Mouse (Mus musculus) kidney, postnatal 0 days (tissue): ENCODE data around the gene Cntnap4. TPM values are rescaled to one million over a fixed set of nuclear protein-coding genes. Genes with fewer than 3 reads are reported as not detected.
"Not testable (repeated sequence)": the region's sequence is repeated elsewhere in the genome, so short reads cannot be mapped to it uniquely, and the experiment has no call there.

ENCODE experiments used
- ATAC-seq: fragments of 200-750 bp; cut with Nextera tagmentation; replicated peaks from 2 replicates; pipeline ENCODE4 v1.8.0; 2017; ENCODE audit warnings: low read depth, moderate number of reproducible peaks, moderate TSS enrichment, moderate library complexity; ENCODE audit not compliant: low FRiP score
- DNase-seq: peaks from one replicate; pipeline ENCODE4 v3.0.0-alpha.2; 2016; ENCODE audit warnings: low spot score
- H3K27ac ChIP-seq: fragments of 300-500 bp; sonication (generic); 2 replicates; pipeline ENCODE4 v1.5.1; 2014; ENCODE audit warnings: mild to moderate bottlenecking
- H3K27me3 ChIP-seq: fragments of 300-500 bp; sonication (generic); 2 replicates; pipeline ENCODE4 v1.6.1; 2014; ENCODE audit warnings: low read length, mixed read lengths; ENCODE audit not compliant: insufficient read depth
- H3K36me3 ChIP-seq: fragments of 300-500 bp; sonication (generic); 2 replicates; pipeline ENCODE4 v1.6.1; 2014; ENCODE audit warnings: low read length, mixed read lengths; ENCODE audit not compliant: insufficient read depth
- H3K4me1 ChIP-seq: fragments of 300-500 bp; sonication (generic); replicated peaks from 2 replicates; pipeline ENCODE4 v1.6.1; 2014; ENCODE audit warnings: antibody characterized with exemption, low read length, mixed read lengths; ENCODE audit not compliant: insufficient read depth
- H3K4me2 ChIP-seq: fragments of 300-500 bp; sonication (generic); 2 replicates; pipeline ENCODE4 v1.6.1; 2014; ENCODE audit warnings: mild to moderate bottlenecking, low read length, moderate library complexity, mixed read lengths
- H3K4me3 ChIP-seq: fragments of 300-500 bp; sonication (generic); replicated peaks from 2 replicates; pipeline ENCODE4 v1.5.1; 2014; ENCODE audit warnings: low read depth, low read length
- H3K9ac ChIP-seq: fragments of 300-500 bp; sonication (generic); 2 replicates; pipeline ENCODE4 v1.6.1; 2014; ENCODE audit warnings: low read depth, low read length
- H3K9me3 ChIP-seq: fragments of 300-500 bp; sonication (generic); replicated peaks from 2 replicates; pipeline ENCODE4 v1.6.1; 2016; ENCODE audit warnings: low read length, inconsistent platforms, mixed read lengths
- CTCF ChIP-seq: IDR thresholded peaks from 2 replicates; pipeline ENCODE4 v1.5.1; 2016; ENCODE audit warnings: antibody characterized with exemption, low read depth, mild to moderate bottlenecking, moderate library complexity
- WGBS: fragments of 180-500 bp; shearing (Covaris S2); extraction: QIAGEN DNeasy Blood & Tissue Kit; methylation state at CpG from one replicate; pipeline ENCODE4 v1.1.7; 2014; 5-methylcytosine and 5-hydroxymethylcytosine counted together
- polyA plus RNA-seq: library from polyadenylated mRNA; unstranded; fragments of >200 nt; fragmentation: Nextera tagmentation; extraction: Ambion mirVana; gene quantifications from 2 replicates; pipeline ENCODE4 v1.2.1, GENCODE M21; 2015

The Cntnap4 gene
- polyA plus RNA-seq, 1 experiment from 2014 or later: 0.03 TPM

DNA sequence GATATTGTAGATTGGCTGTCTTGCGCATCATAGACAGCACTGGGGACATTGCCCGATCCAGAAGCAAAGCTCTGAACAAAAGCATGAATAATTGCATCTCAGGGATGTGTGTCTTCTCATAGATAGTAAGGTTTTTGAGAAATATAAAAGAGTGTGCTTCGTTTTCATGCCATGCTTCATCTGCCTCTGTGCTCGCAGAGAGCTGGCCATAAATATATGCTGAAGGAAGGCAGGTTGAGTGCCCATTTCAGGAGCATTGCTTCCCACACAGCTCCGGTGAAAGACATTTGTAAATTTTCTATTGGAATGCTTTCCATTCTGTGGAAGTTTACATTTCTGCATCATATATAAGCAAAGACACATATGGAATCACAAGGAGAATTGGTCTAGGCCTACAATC is 177.5 kb downstream of the Cntnap4 start:
- Histone ChIP-seq H3K4me3 (no peak overlapping the region), H3K27me3 (no peaks in the 10 kb centered on the region), H3K27ac (no peak overlapping the region), H3K9ac (no peak overlapping the region), H3K4me1 (no peaks in the 10 kb centered on the region), H3K36me3 (no peaks in the 10 kb centered on the region), H3K4me2 (no peak overlapping the region), H3K9me3 (no peaks in the 10 kb centered on the region)
- no peak for TF ChIP-seq CTCF
- ATAC-seq (no peak), DNase-seq (no peak)
- 70% methylated on average over 5 of the region's 5 CpGs for WGBS

DNA sequence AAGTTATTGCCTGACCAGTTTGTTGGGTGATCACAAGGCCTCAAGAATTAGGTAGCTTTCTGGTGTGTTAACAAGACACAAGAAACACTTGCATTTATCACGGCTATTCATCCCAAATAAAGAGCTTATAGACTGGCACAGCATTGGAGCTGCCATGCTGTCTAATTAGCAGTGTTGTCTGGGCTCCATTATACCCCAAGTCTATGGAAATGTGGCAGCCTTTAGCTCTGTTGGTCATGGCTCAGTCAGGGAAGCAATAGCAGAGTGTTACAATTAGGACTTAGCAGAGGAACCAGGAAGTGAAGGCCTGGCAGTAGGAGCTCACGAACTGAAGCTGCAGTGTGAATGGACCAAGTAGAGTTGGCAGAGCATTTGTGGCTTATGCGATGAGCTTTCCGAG is 185.3 kb downstream of the Cntnap4 start:
- Histone ChIP-seq H3K9me3 (no peaks in the 10 kb centered on the region), H3K27ac (no peak overlapping the region), H3K4me3 (no peak overlapping the region), H3K9ac (no peak overlapping the region), H3K36me3 (no peaks in the 10 kb centered on the region), H3K4me2 (no peak overlapping the region), H3K27me3 (no peaks in the 10 kb centered on the region), H3K4me1 (no peaks in the 10 kb centered on the region)
- DNase-seq (no peak), ATAC-seq (no peak)
- TF ChIP-seq CTCF: no peak
- WGBS: 87% methylated on average over 4 of the region's 4 CpGs

DNA sequence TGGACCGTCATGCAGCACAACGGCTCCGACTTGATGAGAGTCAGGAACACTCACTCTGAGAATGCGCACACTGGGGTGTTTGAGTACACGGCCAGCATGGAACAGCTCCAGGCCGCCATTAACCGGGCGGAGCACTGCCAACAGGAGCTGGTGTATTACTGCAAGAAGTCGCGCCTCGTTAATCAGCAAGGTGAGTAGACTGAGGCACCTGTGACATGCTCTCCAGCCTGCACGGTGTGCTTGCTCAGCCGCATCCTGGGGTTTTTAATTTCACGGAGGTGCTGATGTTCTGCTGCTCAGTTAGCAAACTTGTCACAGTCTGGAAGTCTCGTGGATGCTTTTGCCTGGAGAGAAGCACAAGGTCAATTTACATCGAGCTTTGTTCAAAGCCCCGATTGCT is 233.2 kb downstream of the Cntnap4 start:
- no peak for TF ChIP-seq CTCF
- DNase-seq: no peak
- H3K27ac ChIP-seq: no peak overlapping the region
- H3K36me3 ChIP-seq: no peaks in the 10 kb centered on the region
- no peak overlapping the region for H3K4me3 ChIP-seq
- ATAC-seq: no peak
- 63% methylated on average over 17 of the region's 17 CpGs for WGBS
- H3K4me1 ChIP-seq: no peaks in the 10 kb centered on the region
- H3K9me3 ChIP-seq: no peaks in the 10 kb centered on the region
- H3K4me2 ChIP-seq: no peak overlapping the region
- no peaks in the 10 kb centered on the region for H3K27me3 ChIP-seq
- H3K9ac ChIP-seq: no peak overlapping the region

DNA sequence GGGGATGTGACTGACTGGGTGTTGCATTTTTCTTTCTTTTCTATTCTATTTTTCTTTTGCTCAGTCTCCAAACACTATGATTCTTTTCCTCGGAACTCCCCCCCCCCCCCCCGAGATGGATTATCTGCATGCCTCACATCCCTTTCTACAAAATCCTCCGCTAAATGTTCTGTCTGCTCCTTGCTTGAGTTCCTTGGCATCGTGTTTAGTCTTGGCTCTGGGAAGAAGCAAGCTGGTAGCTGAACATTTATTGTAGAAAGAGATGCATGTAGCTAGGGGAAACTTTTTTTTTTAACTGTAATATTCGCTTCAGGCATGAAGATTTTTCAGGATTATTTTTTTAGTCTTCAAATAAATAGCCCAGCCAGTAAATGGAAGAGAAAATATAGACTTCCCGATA is 239.5 kb downstream of the Cntnap4 start:
- Histone ChIP-seq H3K27ac (no peak overlapping the region), H3K36me3 (no peaks in the 10 kb centered on the region), H3K4me3 (no peak overlapping the region), H3K9me3 (no peaks in the 10 kb centered on the region), H3K27me3 (no peaks in the 10 kb centered on the region), H3K4me1 (no peaks in the 10 kb centered on the region), H3K9ac (no peak overlapping the region), H3K4me2 (no peak overlapping the region)
- DNase-seq: no peak
- 67% methylated on average over 6 of the region's 6 CpGs for WGBS
- TF ChIP-seq CTCF: no peak
- no peak for ATAC-seq

DNA sequence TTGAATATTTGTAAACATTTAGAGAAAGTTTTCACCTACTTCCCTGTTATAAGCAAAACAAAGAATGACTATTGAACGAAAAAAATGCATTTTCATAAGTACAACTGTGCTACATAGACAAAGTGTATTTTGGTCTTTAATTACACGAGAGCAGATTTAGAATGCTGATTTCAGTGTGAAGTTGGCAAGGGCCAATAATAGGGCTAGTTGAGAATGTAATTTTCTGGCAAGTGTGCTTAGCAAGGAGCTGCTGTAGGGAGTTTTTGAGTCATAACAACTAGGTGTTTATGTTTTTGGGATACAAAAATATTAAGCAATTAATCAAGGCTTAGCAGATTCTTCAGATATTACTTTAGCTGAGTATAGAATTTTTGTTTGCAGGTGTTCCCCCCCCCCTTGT is 271.2 kb downstream of the Cntnap4 start:
- Histone ChIP-seq H3K9me3 (no peaks in the 10 kb centered on the region), H3K36me3 (no peaks in the 10 kb centered on the region), H3K4me2 (no peak overlapping the region), H3K4me3 (no peak overlapping the region), H3K9ac (no peak overlapping the region), H3K27me3 (no peaks in the 10 kb centered on the region), H3K4me1 (no peaks in the 10 kb centered on the region), H3K27ac (no peak overlapping the region)
- TF ChIP-seq CTCF: no peak
- ATAC-seq: no peak
- DNase-seq: no peak
- 72% methylated on average over 2 of the region's 2 CpGs for WGBS

DNA sequence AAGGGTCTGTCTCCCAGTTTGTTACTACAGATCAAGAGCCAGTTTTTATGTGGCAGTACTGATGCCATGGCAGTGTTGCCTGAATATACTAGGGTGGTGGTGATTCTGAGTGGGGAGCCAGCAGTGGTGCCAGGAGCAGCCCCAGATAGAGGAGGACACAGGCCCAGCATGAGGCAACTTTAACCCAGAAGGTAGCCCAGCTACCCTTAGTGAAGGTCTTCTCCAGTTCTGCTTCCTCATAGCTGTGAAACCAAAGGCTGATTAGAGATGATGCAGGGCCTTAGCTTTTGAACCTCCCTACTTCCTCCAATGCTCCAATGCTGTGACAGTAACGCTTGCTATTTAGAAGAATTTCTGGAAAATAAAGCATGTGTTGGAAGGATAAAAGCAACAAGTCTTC is 279.7 kb downstream of the Cntnap4 start:
- not testable (repeated sequence) for DNase-seq, H3K36me3 ChIP-seq, ATAC-seq, H3K4me1 ChIP-seq, H3K27me3 ChIP-seq, H3K4me2 ChIP-seq, H3K9ac ChIP-seq, H3K4me3 ChIP-seq, H3K27ac ChIP-seq, H3K9me3 ChIP-seq
- 90% methylated on average over 1 of the region's 1 CpGs for WGBS

DNA sequence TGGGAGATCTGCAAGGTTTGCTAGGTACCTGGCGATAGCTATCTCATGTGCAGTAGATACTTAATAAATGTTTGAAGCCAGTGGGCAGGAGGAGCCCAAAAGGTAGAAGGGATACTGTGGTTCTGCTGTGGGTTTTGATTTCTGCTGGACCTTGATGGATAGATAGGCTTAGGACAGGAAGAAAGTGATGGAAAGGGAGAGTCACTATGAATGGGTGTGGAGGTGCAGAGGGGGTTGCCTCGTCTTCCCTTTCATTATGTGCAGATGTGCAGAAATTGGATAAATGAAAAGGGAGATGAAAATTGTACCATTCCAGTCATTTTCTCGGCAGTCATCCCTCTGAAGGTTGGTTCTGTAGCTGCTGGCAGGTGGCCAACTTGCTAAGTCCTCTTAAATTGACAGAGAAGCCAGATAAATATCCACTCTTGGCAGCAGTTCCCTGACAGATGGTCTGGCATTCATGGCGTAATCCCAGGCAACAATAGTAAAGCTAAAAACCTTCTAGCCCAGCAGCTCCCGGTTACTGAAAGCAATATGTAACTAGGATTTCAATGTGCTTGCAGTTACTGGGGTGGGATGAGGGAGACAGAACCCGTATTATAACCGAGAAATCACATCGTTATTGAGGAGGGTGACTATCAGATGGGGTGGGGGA is 336.7 kb downstream of the Cntnap4 start:
- Histone ChIP-seq H3K27me3 (no peaks in the 10 kb centered on the region), H3K27ac (no peak overlapping the region), H3K36me3 (no peaks in the 10 kb centered on the region), H3K9me3 (no peaks in the 10 kb centered on the region), H3K4me1 (no peaks in the 10 kb centered on the region), H3K4me2 (no peak overlapping the region), H3K4me3 (no peak overlapping the region), H3K9ac (no peak overlapping the region)
- WGBS: 66% methylated on average over 8 of the region's 8 CpGs
- ATAC-seq: no peak
- no peak for TF ChIP-seq CTCF
- no peak for DNase-seq
